Mouse (Mus musculus) lung, embryonic 15.5 days (tissue): ENCODE measurements around the gene Lfng. TPM values are rescaled to one million over a fixed set of nuclear protein-coding genes. Genes with fewer than 3 reads are reported as not detected.

ENCODE experiments used
- ATAC-seq: fragments of 200-750 bp; cut with Nextera tagmentation; 2 replicates; pipeline ENCODE4 v1.8.0; 2017; ENCODE audit warnings: moderate number of reproducible peaks, borderline replicate concordance; ENCODE audit not compliant: low FRiP score, low TSS enrichment; ENCODE audit errors: extremely low read depth
- H3K27ac ChIP-seq: fragments of 300-500 bp; sonication (generic); 2 replicates; pipeline ENCODE4 v1.5.1; 2015; ENCODE audit warnings: moderate library complexity, mild to moderate bottlenecking, inconsistent platforms
- H3K27me3 ChIP-seq: fragments of 300-500 bp; sonication (generic); 2 replicates; pipeline ENCODE4 v1.6.1; 2015; ENCODE audit warnings: inconsistent platforms
- H3K36me3 ChIP-seq: fragments of 300-500 bp; sonication (generic); 2 replicates; pipeline ENCODE4 v1.6.1; 2015; ENCODE audit warnings: inconsistent platforms
- H3K4me1 ChIP-seq: fragments of 300-500 bp; sonication (generic); 2 replicates; pipeline ENCODE4 v1.6.1; 2015; ENCODE audit warnings: inconsistent platforms
- H3K4me2 ChIP-seq: fragments of 300-500 bp; sonication (generic); 2 replicates; pipeline ENCODE4 v1.6.1; 2015; ENCODE audit warnings: inconsistent platforms, mild to moderate bottlenecking, moderate library complexity
- H3K4me3 ChIP-seq: fragments of 300-500 bp; sonication (generic); 2 replicates; pipeline ENCODE4 v1.5.1; 2015; ENCODE audit warnings: mild to moderate bottlenecking, inconsistent platforms
- H3K9ac ChIP-seq: fragments of 300-500 bp; sonication (generic); 2 replicates; pipeline ENCODE4 v1.6.1; 2015; ENCODE audit warnings: inconsistent platforms
- H3K9me3 ChIP-seq: fragments of 300-500 bp; sonication (generic); 2 replicates; pipeline ENCODE4 v1.6.1; 2016; ENCODE audit warnings: inconsistent platforms
- WGBS: fragments of 180-500 bp; shearing (Covaris S2); methylation state at CpG from one replicate; pipeline ENCODE4 v1.1.7; 2015; 5-methylcytosine and 5-hydroxymethylcytosine counted together
- polyA plus RNA-seq: library from polyadenylated mRNA; unstranded; fragments of >200 nt; fragmentation: Nextera tagmentation; extraction: Ambion mirVana; gene quantifications from 2 replicates; pipeline ENCODE4 v1.2.1, GENCODE M21; 2015

The Lfng gene
- polyA plus RNA-seq, 1 experiment from 2014 or later = 22.5 TPM

GRCm38 (mm10) chr5:140634798-140635722 is 27.9 kb downstream of the Lfng start:
- 93% methylated on average over 26 of the region's 26 CpGs for WGBS

DNA sequence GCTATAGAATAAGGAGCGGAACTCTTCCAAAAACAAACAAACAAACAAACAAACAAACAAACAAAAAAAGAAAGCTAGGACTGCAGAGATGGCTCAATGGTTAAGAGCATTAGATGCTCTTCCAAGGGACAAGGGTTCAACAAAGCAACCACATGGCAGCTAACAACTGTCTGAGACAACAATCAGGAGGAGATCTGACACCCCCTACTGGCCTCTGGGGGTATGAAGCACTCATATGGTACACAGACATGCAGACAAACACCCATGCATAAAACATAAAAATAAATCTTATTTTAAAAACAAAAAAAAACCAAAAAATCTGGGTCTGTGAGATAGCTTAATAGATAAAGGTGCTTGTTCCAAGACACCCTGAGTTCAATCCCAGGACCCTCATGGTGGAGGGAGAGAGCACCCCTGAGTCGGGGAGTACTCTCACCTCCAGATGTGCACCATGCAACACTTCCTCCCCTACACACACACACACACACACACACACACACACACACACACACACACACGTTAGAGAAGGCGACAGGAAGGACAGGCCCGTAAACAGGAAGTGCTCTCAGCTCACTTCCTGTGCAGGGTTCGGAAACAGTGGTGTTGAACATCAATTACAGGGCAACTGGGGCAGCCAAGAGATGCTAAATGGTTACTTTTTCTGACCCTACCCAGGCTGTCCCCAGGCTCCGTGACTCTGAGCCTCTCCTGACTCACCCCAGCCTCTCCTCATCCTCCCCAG is 29.4 kb downstream of the Lfng start:
- Histone ChIP-seq H3K27ac (peak overlapping the region; percentile 9), H3K36me3 (peaks cover 67% of the 10 kb centered on the region), H3K4me3 (no peak overlapping the region), H3K4me2 (no peak overlapping the region), H3K9ac (no peak overlapping the region), H3K9me3 (no peaks in the 10 kb centered on the region), H3K27me3 (no peaks in the 10 kb centered on the region), H3K4me1 (peaks cover 19% of the 10 kb centered on the region)
- WGBS = 80% methylated on average over 7 of the region's 7 CpGs
- no peak for ATAC-seq

More at GRCm38 (mm10) chr5:140634798-140635722, 27.9 kb downstream of the Lfng start:
- Histone ChIP-seq H3K27ac (no peak overlapping the region), H3K9ac (no peak overlapping the region), H3K27me3 (no peaks in the 10 kb centered on the region), H3K9me3 (no peaks in the 10 kb centered on the region), H3K4me2 (no peak overlapping the region), H3K4me3 (no peak overlapping the region), H3K4me1 (peaks cover 8% of the 10 kb centered on the region; the same call in 1 of the 2 replicates), H3K36me3 (peaks cover 80% of the 10 kb centered on the region)
- no peak for ATAC-seq

- no peaks in the 10 kb centered on the region for H3K9me3 ChIP-seq
- H3K27me3 ChIP-seq = no peaks in the 10 kb centered on the region
- 77% methylated on average over 6 of the region's 6 CpGs for WGBS
- H3K4me1 ChIP-seq = peaks cover 25% of the 10 kb centered on the region
- H3K4me2 ChIP-seq = no peak overlapping the region
- H3K4me3 ChIP-seq = no peak overlapping the region
- H3K36me3 ChIP-seq = peaks cover 61% of the 10 kb centered on the region
- peak overlapping the region; percentile 9 for H3K27ac ChIP-seq
- no peak for ATAC-seq
- no peak overlapping the region for H3K9ac ChIP-seq
These were observed 29.9 kb downstream of the Lfng start for GRCm38 (mm10) chr5:140637058-140637410.

- no peak overlapping the region for H3K9ac ChIP-seq
- no peak overlapping the region for H3K27ac ChIP-seq
- peaks cover 52% of the 10 kb centered on the region for H3K36me3 ChIP-seq
- WGBS = 80% methylated on average over 3 of the region's 3 CpGs
- ATAC-seq = no peak
- H3K4me1 ChIP-seq = peaks cover 34% of the 10 kb centered on the region
- no peak overlapping the region for H3K4me2 ChIP-seq
- no peaks in the 10 kb centered on the region for H3K9me3 ChIP-seq
- no peak overlapping the region for H3K4me3 ChIP-seq
- H3K27me3 ChIP-seq = no peaks in the 10 kb centered on the region
These were observed 30.9 kb downstream of the Lfng start for GRCm38 (mm10) chr5:140637989-140638388.

- peaks cover 47% of the 10 kb centered on the region for H3K36me3 ChIP-seq
- 83% methylated on average over 6 of the region's 6 CpGs for WGBS
- no peaks in the 10 kb centered on the region for H3K9me3 ChIP-seq
- no peak for ATAC-seq
- no peaks in the 10 kb centered on the region for H3K27me3 ChIP-seq
- H3K4me2 ChIP-seq = no peak overlapping the region
- H3K27ac ChIP-seq = no peak overlapping the region
- peaks cover 37% of the 10 kb centered on the region for H3K4me1 ChIP-seq
- H3K4me3 ChIP-seq = no peak overlapping the region
- H3K9ac ChIP-seq = no peak overlapping the region
These were observed 31.4 kb downstream of the Lfng start for GRCm38 (mm10) chr5:140638484-140638883.

GRCm38 (mm10) chr5:140639312-140639711 is 32.2 kb downstream of the Lfng start:
- Histone ChIP-seq H3K9ac (no peak overlapping the region), H3K9me3 (no peaks in the 10 kb centered on the region), H3K36me3 (peaks cover 40% of the 10 kb centered on the region), H3K27ac (no peak overlapping the region), H3K4me3 (no peak overlapping the region), H3K4me2 (no peak overlapping the region), H3K27me3 (no peaks in the 10 kb centered on the region), H3K4me1 (peaks cover 38% of the 10 kb centered on the region)
- no peak for ATAC-seq
- 84% methylated on average over 4 of the region's 4 CpGs for WGBS

DNA sequence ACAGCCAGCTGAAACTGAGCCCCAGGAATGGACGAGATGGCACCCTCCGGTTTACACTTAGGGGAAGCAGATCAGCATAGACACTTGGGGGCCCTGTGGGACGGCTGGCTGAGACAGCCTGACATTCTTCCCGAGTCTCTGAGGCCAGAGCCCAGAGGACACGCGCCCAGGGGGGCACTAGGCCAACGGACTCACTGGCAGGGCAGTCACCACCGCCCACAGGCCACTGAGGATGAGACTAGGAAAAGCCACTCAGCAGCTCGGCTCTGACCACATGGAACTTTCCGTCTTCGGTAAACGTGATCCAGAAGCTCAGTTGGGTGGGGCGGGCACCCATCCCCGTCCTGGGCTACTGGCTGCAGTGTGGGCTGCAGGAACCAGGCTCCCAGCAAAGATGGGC is 32.8 kb downstream of the Lfng start:
- Histone ChIP-seq H3K9me3 (no peaks in the 10 kb centered on the region), H3K27me3 (no peaks in the 10 kb centered on the region), H3K36me3 (peaks cover 35% of the 10 kb centered on the region), H3K4me2 (no peak overlapping the region), H3K9ac (no peak overlapping the region), H3K4me3 (no peak overlapping the region), H3K27ac (no peak overlapping the region), H3K4me1 (peaks cover 44% of the 10 kb centered on the region)
- 75% methylated on average over 14 of the region's 14 CpGs for WGBS
- no peak for ATAC-seq

- Histone ChIP-seq H3K9ac (no peak overlapping the region), H3K27me3 (no peaks in the 10 kb centered on the region), H3K36me3 (peaks cover 25% of the 10 kb centered on the region), H3K4me3 (no peak overlapping the region), H3K9me3 (no peaks in the 10 kb centered on the region), H3K4me1 (peaks cover 53% of the 10 kb centered on the region), H3K4me2 (no peak overlapping the region), H3K27ac (peak overlapping the region; percentile 81; the same call in 1 of the 2 replicates)
- ATAC-seq = peak; percentile 9; the same call in 1 of the 2 replicates
- 66% methylated on average over 2 of the region's 2 CpGs for WGBS
These were observed 33.7 kb downstream of the Lfng start for GRCm38 (mm10) chr5:140640812-140641211.

DNA sequence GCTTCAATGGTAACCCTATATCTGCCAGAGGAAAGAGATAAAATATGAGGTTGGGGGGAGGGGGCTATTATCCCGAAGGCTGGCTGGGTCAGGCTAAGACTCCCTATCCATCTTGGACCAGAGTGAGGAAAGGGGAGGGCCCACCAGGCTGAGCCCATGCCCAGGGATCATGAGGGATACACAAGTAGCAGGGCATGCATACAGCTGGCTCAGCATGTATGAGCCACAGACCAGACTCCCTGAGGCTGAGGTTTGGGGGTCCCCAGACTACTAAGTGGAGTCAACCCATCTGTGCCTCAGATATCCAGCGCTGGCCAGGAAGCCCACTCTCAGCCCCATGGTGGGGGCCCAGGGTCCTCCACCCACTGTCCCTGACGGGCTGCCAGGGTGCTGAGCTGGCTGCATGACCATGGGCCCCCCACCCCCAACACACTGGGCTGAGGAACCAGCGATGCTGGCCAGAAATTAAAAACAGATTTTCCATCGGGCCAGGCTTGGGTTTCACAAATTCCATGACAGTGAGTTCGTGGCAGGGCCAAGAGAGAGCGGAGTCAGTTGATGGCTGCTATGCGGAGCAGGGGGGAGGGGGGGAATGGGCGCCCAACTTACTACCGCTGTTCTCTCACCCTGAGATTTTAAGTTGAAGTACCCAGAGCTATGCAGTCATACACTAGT is 34.3 kb downstream of the Lfng start:
- peak; percentile 67 for ATAC-seq
- WGBS = 27% methylated on average over 10 of the region's 10 CpGs
- Histone ChIP-seq H3K9me3 (no peaks in the 10 kb centered on the region), H3K4me1 (peaks cover 59% of the 10 kb centered on the region), H3K27ac (peak overlapping the region; percentile 81), H3K4me3 (no peak overlapping the region), H3K27me3 (no peaks in the 10 kb centered on the region), H3K36me3 (peaks cover 20% of the 10 kb centered on the region), H3K4me2 (peak overlapping the region; percentile 0; the same call in 1 of the 2 replicates), H3K9ac (no peak overlapping the region; the same call in 1 of the 2 replicates)

DNA sequence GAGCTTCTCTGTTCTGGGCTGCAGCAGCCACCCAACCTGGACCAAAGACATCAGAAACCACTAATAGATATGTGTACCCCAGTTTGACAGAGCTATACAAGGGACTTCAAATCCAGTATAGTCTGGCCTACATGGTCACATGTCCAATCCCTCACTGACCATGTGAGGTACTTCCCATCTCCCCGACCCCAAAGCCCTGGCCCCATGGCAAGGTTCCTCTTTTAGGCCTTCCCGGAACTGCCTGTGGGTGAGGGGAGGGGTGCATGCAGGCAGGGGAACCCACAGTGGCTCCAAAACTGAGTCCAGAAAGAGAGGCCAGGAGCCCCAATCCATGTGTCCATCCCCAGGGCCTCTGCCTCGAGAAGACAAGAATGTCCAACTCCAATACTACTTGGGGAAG is 35.0 kb downstream of the Lfng start:
- Histone ChIP-seq H3K4me1 (peaks cover 63% of the 10 kb centered on the region), H3K27ac (peak overlapping the region; percentile 81), H3K27me3 (no peaks in the 10 kb centered on the region), H3K4me3 (no peak overlapping the region), H3K36me3 (peaks cover 17% of the 10 kb centered on the region), H3K4me2 (0 out of 2 replicates have a peak overlapping the region, but pooled peaks have one; percentile 0), H3K9me3 (no peaks in the 10 kb centered on the region), H3K9ac (no peak overlapping the region; the same call in 1 of the 2 replicates)
- no peak for ATAC-seq
- 48% methylated on average over 3 of the region's 3 CpGs for WGBS

DNA sequence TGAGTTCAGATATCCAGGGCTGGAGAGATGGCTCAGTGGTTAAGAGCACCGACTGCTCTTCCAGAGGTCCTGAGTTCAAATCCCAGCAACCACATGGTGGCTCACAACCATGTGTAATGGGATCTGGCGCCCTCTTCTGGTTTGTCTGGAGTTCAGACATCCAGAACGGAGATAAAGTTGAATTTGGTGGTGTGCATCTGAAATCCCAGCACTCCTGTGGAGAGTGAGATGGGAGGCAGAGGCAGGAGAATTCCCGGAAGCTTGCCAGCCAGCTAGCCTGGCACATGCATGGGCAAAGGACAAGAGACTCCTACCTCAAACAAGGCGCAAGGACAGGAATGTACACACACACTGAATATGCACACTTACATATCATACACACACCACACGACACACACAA is 37.1 kb downstream of the Lfng start:
- 84% methylated on average over 6 of the region's 6 CpGs for WGBS
- Histone ChIP-seq H3K27me3 (no peaks in the 10 kb centered on the region), H3K36me3 (no peaks in the 10 kb centered on the region), H3K9me3 (no peaks in the 10 kb centered on the region), H3K4me2 (peak overlapping the region; percentile 6; the same call in 1 of the 2 replicates), H3K4me1 (peaks cover 69% of the 10 kb centered on the region), H3K4me3 (no peak overlapping the region), H3K9ac (no peak overlapping the region), H3K27ac (peak overlapping the region; percentile 34; the same call in 1 of the 2 replicates)
- no peak for ATAC-seq
